12 mouse cellular contexts compared by ENCODE assay signal in the genomic region with DNA sequence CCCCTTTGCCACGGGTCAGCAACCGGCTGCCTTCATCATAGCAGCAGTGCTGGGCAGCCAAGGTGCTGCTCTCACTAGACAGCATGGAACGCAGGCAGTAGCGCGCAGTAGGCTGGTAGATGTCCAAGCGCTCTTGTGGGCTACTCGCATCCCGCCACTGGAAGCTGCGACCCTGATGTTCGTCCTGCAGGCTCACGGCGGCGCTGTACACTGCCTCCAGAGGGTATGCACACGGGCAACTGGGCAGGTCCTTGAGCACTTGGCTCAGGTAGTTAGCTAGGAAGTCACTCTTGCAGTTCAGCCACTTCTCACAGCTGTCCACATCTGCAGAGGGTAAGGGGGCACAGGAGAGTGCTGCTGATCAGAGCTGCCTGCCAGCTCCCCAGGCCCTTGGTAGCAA. TPM values are rescaled to one million over a fixed set of nuclear protein-coding genes. Genes with fewer than 3 reads are reported as not detected.
DNase-seq lines count a peak whose midpoint lies in the region; ATAC-seq and TF ChIP-seq lines count a peak whose summit lies in the region.
"Had no signal": no experiment of that assay in that cellular context is flagged by ENCODE, and none has a peak within 500 bp of the region (broad histone marks: within the 10 kb centered on the region; RNA-seq: fewer than 3 reads in every experiment).

No protein-coding gene starts in this region.

- H3K9me3 ChIP-seq in heart, postnatal 0 days (replicated peaks; ENCODE audit: control insufficient read depth, low read length), result no peaks in the 10 kb centered on the region
- H3K9me3 ChIP-seq in heart, embryonic 12.5 days (replicated peaks), result no peaks in the 10 kb centered on the region
- H3K9me3 ChIP-seq: liver, embryonic 15.5 days had no signal

- no peak for DNase-seq in heart, postnatal 0 days (ENCODE audit: low spot score)
- DNase-seq in retina, postnatal 1 day, result peak; percentile 11
- DNase-seq in retina, embryonic 14.5 days (ENCODE audit: low spot score), result no peak
- peak; percentile 12 for DNase-seq in kidney, postnatal 14 days
- DNase-seq in right cerebral cortex, adult 2 months (ENCODE audit: low spot score in 2 of 2), result no peak
- DNase-seq in left cerebral cortex, postnatal 10 days (ENCODE audit: extremely low spot score in 1 of 2, low spot score in 2 of 2), result no peak
- DNase-seq: cerebellum, postnatal 14 days; thymus, postnatal 14 days had no signal

- H3K4me1 ChIP-seq in heart, postnatal 0 days (ENCODE audit: control insufficient read depth, insufficient read depth), result 0 out of 2 replicates have a peak, but pooled peaks cover 10% of the 10 kb centered on the region
- H3K4me1 ChIP-seq in heart, embryonic 12.5 days (replicated peaks), result peaks cover 39% of the 10 kb centered on the region

- WGBS in heart, postnatal 0 days, result 46% methylated on average over 14 of the region's 14 CpGs
- WGBS in heart, embryonic 12.5 days, result 49% methylated on average over 14 of the region's 14 CpGs

- H3K4me3 ChIP-seq in heart, postnatal 0 days (ENCODE audit: low read depth, low read length), result no peak overlapping the region
- H3K4me3 ChIP-seq in heart, embryonic 12.5 days, result no peak overlapping the region
- H3K4me3 ChIP-seq: liver, embryonic 15.5 days had no signal

- no peak overlapping the region for H3K4me2 ChIP-seq in heart, postnatal 0 days (ENCODE audit: low read depth, low read length)
- H3K4me2 ChIP-seq in heart, embryonic 12.5 days, result no peak overlapping the region
- H3K4me2 ChIP-seq: liver, embryonic 15.5 days had no signal

- H3K36me3 ChIP-seq in heart, postnatal 0 days (replicated peaks; ENCODE audit: control insufficient read depth, insufficient read depth, low read length), result peaks cover 10% of the 10 kb centered on the region
- peaks cover 14% of the 10 kb centered on the region for H3K36me3 ChIP-seq in heart, embryonic 12.5 days

- intact Hi-C loops in left cerebral cortex, postnatal 10 days (cut with DNase I), result no loop called here

- no peak for TF ChIP-seq EP300 in heart, postnatal 0 days (IDR thresholded peaks at IDR 0.05; ENCODE audit: low read depth)

- no peak for ATAC-seq in heart, postnatal 0 days (ENCODE audit: insufficient read depth, low read depth)
- no peak for ATAC-seq in heart, embryonic 12.5 days (ENCODE audit: insufficient number of reproducible peaks, low FRiP score)
- ATAC-seq in megakaryocyte-erythroid progenitor cell, adult 5-6 weeks (replicated peaks; ENCODE audit: low FRiP score, low TSS enrichment, poor library complexity, severe bottlenecking), result no peak
- ATAC-seq: midbrain, embryonic 16.5 days had no signal

- no peak overlapping the region for H3K9ac ChIP-seq in heart, postnatal 0 days (replicated peaks; ENCODE audit: low read depth, low read length)
- no peak overlapping the region for H3K9ac ChIP-seq in heart, embryonic 12.5 days
- H3K9ac ChIP-seq: liver, embryonic 15.5 days had no signal

- no peak overlapping the region for H3K27ac ChIP-seq in heart, postnatal 0 days (ENCODE audit: low read depth)
- no peak overlapping the region for H3K27ac ChIP-seq in heart, embryonic 12.5 days (ENCODE audit: poor library complexity, severe bottlenecking)
- H3K27ac ChIP-seq: liver, embryonic 15.5 days had no signal

- peak; percentile 10; the same call in 1 of the 2 replicates for TF ChIP-seq CTCF in heart, postnatal 0 days (IDR thresholded peaks at IDR 0.05; ENCODE audit: low read depth)

- no peaks in the 10 kb centered on the region for H3K27me3 ChIP-seq in heart, postnatal 0 days (ENCODE audit: control insufficient read depth, insufficient read depth, low read length)
- H3K27me3 ChIP-seq in heart, embryonic 12.5 days (replicated peaks), result no peaks in the 10 kb centered on the region
- H3K27me3 ChIP-seq: liver, embryonic 15.5 days had no signal

RNA-seq across cellular contexts. Expression of gene Ahsa1, which starts 13.6 kb away (rescaled TPM):
- 80.7 and 93.4 TPM in 2 replicates for total RNA-seq in heart, postnatal 0 days (2014; rRNA removed; ENCODE audit: low replicate concordance)
- polyA plus RNA-seq in heart, postnatal 0 days (2015; fragmentation: Nextera tagmentation; extraction: Ambion mirVana), result 109 and 113 TPM in 2 replicates
- 190 and 196 TPM in 2 replicates for polyA plus RNA-seq in heart, embryonic 12.5 days (2016; fragmentation: Nextera tagmentation; extraction: Ambion mirVana)
- total RNA-seq in megakaryocyte-erythroid progenitor cell, adult 5-6 weeks (2014; fragmentation: Nextera tagmentation), result 127 and 212 TPM in 2 replicates
- 295 and 365 TPM in 2 replicates for total RNA-seq in megakaryocyte-erythroid progenitor cell, adult 5-6 weeks (2017)
- total RNA-seq in left cerebral cortex, postnatal 10 days (2021), result 100 to 1,000 TPM; 157 to 158 TPM

RNA-seq across cellular contexts. Expression of gene Vipas39, which starts 13.8 kb away (rescaled TPM):
- total RNA-seq in heart, postnatal 0 days (2014; rRNA removed; ENCODE audit: low replicate concordance), result 34.1 and 40.4 TPM in 2 replicates
- 29.2 and 31.4 TPM in 2 replicates for polyA plus RNA-seq in heart, postnatal 0 days (2015; fragmentation: Nextera tagmentation; extraction: Ambion mirVana)
- polyA plus RNA-seq in heart, embryonic 12.5 days (2016; fragmentation: Nextera tagmentation; extraction: Ambion mirVana), result 29.6 and 31.8 TPM in 2 replicates
- 20.5 and 25.5 TPM in 2 replicates for total RNA-seq in megakaryocyte-erythroid progenitor cell, adult 5-6 weeks (2014; fragmentation: Nextera tagmentation)
- 15.8 and 26.0 TPM in 2 replicates for total RNA-seq in megakaryocyte-erythroid progenitor cell, adult 5-6 weeks (2017)
- total RNA-seq in left cerebral cortex, postnatal 10 days (2021), result 10 to 100 TPM; 60.9 to 61.7 TPM

RNA-seq across cellular contexts. Expression of gene Ism2, which starts 19.6 kb away (rescaled TPM):
- 0.31 TPM in 1 of 2 replicates, not detected in the other for total RNA-seq in heart, postnatal 0 days (2014; rRNA removed; ENCODE audit: low replicate concordance)
- 0.20 and 0.30 TPM in 2 replicates for polyA plus RNA-seq in heart, postnatal 0 days (2015; fragmentation: Nextera tagmentation; extraction: Ambion mirVana)
- 0.92 and 1.1 TPM in 2 replicates for polyA plus RNA-seq in heart, embryonic 12.5 days (2016; fragmentation: Nextera tagmentation; extraction: Ambion mirVana)
- total RNA-seq in megakaryocyte-erythroid progenitor cell, adult 5-6 weeks (2014; fragmentation: Nextera tagmentation), result not detected in 2 replicates
- total RNA-seq in megakaryocyte-erythroid progenitor cell, adult 5-6 weeks (2017), result not detected in 2 replicates
- total RNA-seq in left cerebral cortex, postnatal 10 days (2021), result 1 to 10 TPM in 1 of 2 experiments, under 1 TPM in 1; 0.84 to 1.1 TPM

RNA-seq across cellular contexts. Expression of gene Noxred1, which starts 41.3 kb away (rescaled TPM):
- not detected in 2 replicates for total RNA-seq in heart, postnatal 0 days (2014; rRNA removed; ENCODE audit: low replicate concordance)
- polyA plus RNA-seq in heart, postnatal 0 days (2015; fragmentation: Nextera tagmentation; extraction: Ambion mirVana), result 0.30 and 0.37 TPM in 2 replicates
- 0.42 and 1.5 TPM in 2 replicates for polyA plus RNA-seq in heart, embryonic 12.5 days (2016; fragmentation: Nextera tagmentation; extraction: Ambion mirVana)
- total RNA-seq in megakaryocyte-erythroid progenitor cell, adult 5-6 weeks (2014; fragmentation: Nextera tagmentation), result not detected in 2 replicates
- not detected in 2 replicates for total RNA-seq in megakaryocyte-erythroid progenitor cell, adult 5-6 weeks (2017)
- under 1 TPM; 0.71 to 0.81 TPM for total RNA-seq in left cerebral cortex, postnatal 10 days (2021)

Comparison
In these comparisons a context has a peak if more than half of its experiments do, and no peak if none do; other contexts are left out.
1. DNase-seq: peak in retina, postnatal 1 day (single experiment) and kidney, postnatal 14 days (single experiment); none in heart, postnatal 0 days (single experiment), retina, embryonic 14.5 days (single experiment), right cerebral cortex, adult 2 months (0 of 2) and left cerebral cortex, postnatal 10 days (0 of 2).